Mouse (Mus musculus): Measurements from ENCODE around the gene Tmem229b. TPM values are rescaled to one million over a fixed set of nuclear protein-coding genes. Genes with fewer than 3 reads are reported as not detected.
A peak's percentile ranks its signal among the peaks of the same experiment; 100 is the strongest.

Tmem229b gene
- polyA plus RNA-seq, 1 experiment from 2014 or later: 5.6 TPM

GRCm38 (mm10) chr12:79010569-79010968 is 3.1 kb upstream of the Tmem229b start:
- POLR2A ChIA-PET: no interaction called here
- no peak for TF ChIP-seq CTCF (IDR thresholded peaks at IDR 0.05)
- CTCF ChIA-PET: interaction anchor here (1.1 kb wide), 1 partner anchor 91 kb away, joined by 3 read pairs; no protein-coding TSS in a partner anchor
- peaks cover 3% of the 10 kb centered on the region for H3K27me3 ChIP-seq
- ATAC-seq (no peak), DNase-seq (ENCODE audit: low read depth, low spot score) (no peak)
- in situ Hi-C loops (cut with MboI; ENCODE audit: low pct_unique_long_range_greater_than_20kb): no loop called here

- POLR2A ChIA-PET: no interaction called here
- in situ Hi-C loops (cut with MboI; ENCODE audit: low pct_unique_long_range_greater_than_20kb): no loop called here
- peak; percentile 70 for TF ChIP-seq CTCF (IDR thresholded peaks at IDR 0.05)
- peaks cover 6% of the 10 kb centered on the region for H3K27me3 ChIP-seq
- DNase-seq (ENCODE audit: low read depth, low spot score) (no peak), ATAC-seq (peak; percentile 47)
- CTCF ChIA-PET: interaction anchor here (2.2 kb wide), 1 partner anchor 88 kb away, joined by 5 read pairs; no protein-coding TSS in a partner anchor
Observed at GRCm38 (mm10) chr12:79006478-79007125, 825 bp downstream of the Tmem229b start.

GRCm38 (mm10) chr12:79006076-79006475 is 1.4 kb downstream of the Tmem229b start:
- H3K27me3 ChIP-seq: peaks cover 6% of the 10 kb centered on the region
- TF ChIP-seq CTCF (IDR thresholded peaks at IDR 0.05): no peak
- no peak for DNase-seq (ENCODE audit: low read depth, low spot score)
- ChIA-PET POLR2A (no interaction called here), CTCF (interaction anchor here (1.6 to 2.2 kb wide), 2 partner anchors 87 to 88 kb away, joined by 4 to 5 read pairs; no protein-coding TSS in a partner anchor)
- in situ Hi-C loops (cut with MboI; ENCODE audit: low pct_unique_long_range_greater_than_20kb): no loop called here
- ATAC-seq: peak; percentile 10

GRCm38 (mm10) chr12:79005456-79005855 is 2.0 kb downstream of the Tmem229b start:
- in situ Hi-C loops (cut with MboI; ENCODE audit: low pct_unique_long_range_greater_than_20kb): no loop called here
- ATAC-seq: no peak
- POLR2A ChIA-PET: no interaction called here
- DNase-seq (ENCODE audit: low read depth, low spot score): no peak
- H3K27me3 ChIP-seq: peaks cover 6% of the 10 kb centered on the region
- no peak for TF ChIP-seq CTCF (IDR thresholded peaks at IDR 0.05)
- CTCF ChIA-PET: interaction anchor here (1.6 kb wide), 1 partner anchor 87 kb away, joined by 4 read pairs; no protein-coding TSS in a partner anchor

- ChIA-PET CTCF (no interaction called here), POLR2A (no interaction called here)
- in situ Hi-C loops (cut with MboI; ENCODE audit: low pct_unique_long_range_greater_than_20kb): no loop called here
- no peak for TF ChIP-seq CTCF (IDR thresholded peaks at IDR 0.05)
- DNase-seq (ENCODE audit: low read depth, low spot score): no peak
- peaks cover 6% of the 10 kb centered on the region for H3K27me3 ChIP-seq
- no peak for ATAC-seq
Observed at GRCm38 (mm10) chr12:79002978-79003377, 4.4 kb downstream of the Tmem229b start.

GRCm38 (mm10) chr12:79002406-79002805 is 5.0 kb downstream of the Tmem229b start:
- POLR2A ChIA-PET: no interaction called here
- CTCF ChIA-PET: no interaction called here
- in situ Hi-C loops (cut with MboI; ENCODE audit: low pct_unique_long_range_greater_than_20kb): no loop called here
- ATAC-seq: no peak
- peaks cover 6% of the 10 kb centered on the region for H3K27me3 ChIP-seq
- no peak for DNase-seq (ENCODE audit: low read depth, low spot score)
- TF ChIP-seq CTCF (IDR thresholded peaks at IDR 0.05): no peak

- in situ Hi-C loops (cut with MboI; ENCODE audit: low pct_unique_long_range_greater_than_20kb): no loop called here
- no peak for TF ChIP-seq CTCF (IDR thresholded peaks at IDR 0.05)
- DNase-seq (ENCODE audit: low read depth, low spot score): no peak
Observed at GRCm38 (mm10) chr12:78996711-78997110, 10.7 kb downstream of the Tmem229b start.

GRCm38 (mm10) chr12:78996271-78996670 is 11.2 kb downstream of the Tmem229b start:
- DNase-seq (ENCODE audit: low read depth, low spot score) (no peak), ATAC-seq (no peak)
- CTCF ChIA-PET: no interaction called here
- H3K27me3 ChIP-seq: no peaks in the 10 kb centered on the region
- POLR2A ChIA-PET: no interaction called here
- no peak for TF ChIP-seq CTCF (IDR thresholded peaks at IDR 0.05)
- in situ Hi-C loops (cut with MboI; ENCODE audit: low pct_unique_long_range_greater_than_20kb): no loop called here

More at GRCm38 (mm10) chr12:78996711-78997110, 10.7 kb downstream of the Tmem229b start:
- ChIA-PET POLR2A (no interaction called here), CTCF (no interaction called here)
- no peak for ATAC-seq
- no peaks in the 10 kb centered on the region for H3K27me3 ChIP-seq

- in situ Hi-C loops (cut with MboI; ENCODE audit: low pct_unique_long_range_greater_than_20kb): no loop called here
- no peak for DNase-seq (ENCODE audit: low read depth, low spot score)
- ChIA-PET CTCF (no interaction called here), POLR2A (no interaction called here)
- no peaks in the 10 kb centered on the region for H3K27me3 ChIP-seq
- TF ChIP-seq CTCF (IDR thresholded peaks at IDR 0.05): no peak
- ATAC-seq: no peak
Observed at GRCm38 (mm10) chr12:78987581-78988081, 19.8 kb downstream of the Tmem229b start.

GRCm38 (mm10) chr12:78984035-78984432 is 23.4 kb downstream of the Tmem229b start:
- POLR2A ChIA-PET: no interaction called here
- no peak for TF ChIP-seq CTCF (IDR thresholded peaks at IDR 0.05)

GRCm38 (mm10) chr12:78983296-78984034 is 24.0 kb downstream of the Tmem229b start:
- ChIA-PET POLR2A (no interaction called here), CTCF (interaction anchor here (0.7 kb wide), 1 partner anchor 51 kb away, joined by 3 read pairs; no protein-coding TSS in a partner anchor)
- no peak for ATAC-seq
- in situ Hi-C loops (cut with MboI; ENCODE audit: low pct_unique_long_range_greater_than_20kb): no loop called here
- no peaks in the 10 kb centered on the region for H3K27me3 ChIP-seq
- no peak for TF ChIP-seq CTCF (IDR thresholded peaks at IDR 0.05)
- no peak for DNase-seq (ENCODE audit: low read depth, low spot score)

More at GRCm38 (mm10) chr12:78984035-78984432, 23.4 kb downstream of the Tmem229b start:
- no peaks in the 10 kb centered on the region for H3K27me3 ChIP-seq
- CTCF ChIA-PET: interaction anchor here (0.7 kb wide), 1 partner anchor 50 kb away, joined by 3 read pairs; no protein-coding TSS in a partner anchor
- in situ Hi-C loops (cut with MboI; ENCODE audit: low pct_unique_long_range_greater_than_20kb): no loop called here
- DNase-seq (ENCODE audit: low read depth, low spot score) (no peak), ATAC-seq (no peak)

Data from Patski (cell line).